Mouse (Mus musculus) megakaryocyte, embryonic 14.5 days (primary cell): ENCODE results near the gene Ctsw. TPM values are rescaled to one million over a fixed set of nuclear protein-coding genes. Genes with fewer than 3 reads are reported as not detected.
A peak's percentile ranks its signal among the peaks of the same experiment; 100 is the strongest.
"Not testable (repeated sequence)": the region's sequence is repeated elsewhere in the genome, so short reads cannot be mapped to it uniquely, and the experiment has no call there.

Experiments used
- H3K27me3 ChIP-seq: replicated peaks from 2 replicates; pipeline ENCODE3; 2012; ENCODE audit warnings: inconsistent platforms
- H3K36me3 ChIP-seq: replicated peaks from 2 replicates; pipeline ENCODE3; 2012; ENCODE audit warnings: low read length, inconsistent platforms, mixed read lengths
- H3K4me1 ChIP-seq: 2 replicates; pipeline ENCODE4 v1.6.1; 2012; ENCODE audit warnings: inconsistent platforms
- H3K4me3 ChIP-seq: replicated peaks from 2 replicates; pipeline ENCODE3; 2012; ENCODE audit warnings: moderate library complexity, mild to moderate bottlenecking, inconsistent platforms
- H3K9me3 ChIP-seq: 2 replicates; pipeline ENCODE4 v1.6.1; 2012; ENCODE audit warnings: inconsistent platforms
- FLI1 ChIP-seq: IDR thresholded peaks from 2 replicates; pipeline ENCODE4 v1.6.1; 2012; ENCODE audit warnings: low read length, inconsistent platforms, mixed read lengths
- GATA1 ChIP-seq: IDR thresholded peaks from 3 replicates; pipeline ENCODE4 v1.6.1; 2012; ENCODE audit warnings: mixed read lengths, low read length, inconsistent platforms, borderline replicate concordance
- polyA plus RNA-seq: library from polyadenylated mRNA; stranded (reverse); fragments of >175 nt; gene quantifications from 2 replicates; pipeline ENCODE4 v1.2.3, GENCODE M21; 2012; ENCODE audit warnings: low replicate concordance; ENCODE audit not compliant: insufficient read depth

The Ctsw gene
- polyA plus RNA-seq, 1 experiment, result not detected

DNA sequence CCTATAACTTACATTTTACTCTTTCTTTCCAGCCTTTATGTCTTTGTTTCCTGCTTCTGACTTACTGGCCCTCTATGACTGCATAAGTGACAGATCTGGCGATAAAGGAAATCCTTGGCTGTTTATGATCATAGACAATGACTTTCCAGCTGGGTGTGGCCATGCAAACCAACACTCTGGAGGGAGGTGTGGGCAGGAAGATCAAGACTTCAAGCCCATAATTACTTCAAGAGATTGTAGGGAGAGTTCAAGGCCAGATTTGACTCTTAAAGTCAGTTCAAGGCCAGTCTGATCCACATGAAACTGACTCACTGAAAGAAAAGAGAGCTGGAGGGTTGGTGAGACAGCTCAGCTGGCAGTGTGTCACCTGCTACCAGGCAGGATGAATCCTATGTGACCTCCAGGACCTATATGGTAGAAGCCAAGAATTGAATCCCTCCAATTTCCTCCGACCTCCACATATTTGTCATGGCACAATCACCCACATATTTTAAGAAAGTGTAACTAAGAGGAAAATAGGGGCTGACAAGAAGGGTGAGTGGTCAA lies 32.1 kb upstream of the Ctsw start:
- H3K4me3 ChIP-seq, result no peak overlapping the region
- peaks cover 77% of the 10 kb centered on the region for H3K36me3 ChIP-seq
- H3K27me3 ChIP-seq, result no peaks in the 10 kb centered on the region
- TF ChIP-seq GATA1 (no peak), FLI1 (no peak)
- no peaks in the 10 kb centered on the region for H3K9me3 ChIP-seq
- peaks cover 25% of the 10 kb centered on the region for H3K4me1 ChIP-seq

DNA sequence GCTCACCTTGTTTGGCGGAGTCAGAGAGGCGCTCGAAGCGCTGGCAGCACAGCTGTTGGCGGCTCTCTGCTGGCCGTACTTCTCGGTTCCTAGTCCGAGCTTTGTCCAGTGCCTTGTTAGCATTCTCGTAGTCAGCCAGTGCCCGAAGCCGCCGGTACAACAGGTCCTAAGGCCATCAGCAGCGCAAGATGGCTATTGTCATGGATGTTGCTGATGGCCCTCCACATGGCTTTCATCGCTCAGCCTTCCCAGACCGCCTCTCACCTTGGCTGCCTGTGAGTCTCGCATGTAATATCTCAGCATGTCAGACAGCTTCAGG lies 27.7 kb upstream of the Ctsw start:
- no peak overlapping the region for H3K4me3 ChIP-seq
- no peaks in the 10 kb centered on the region for H3K27me3 ChIP-seq
- no peaks in the 10 kb centered on the region for H3K9me3 ChIP-seq
- TF ChIP-seq FLI1 (no peak), GATA1 (no peak)
- peaks cover 52% of the 10 kb centered on the region for H3K4me1 ChIP-seq
- H3K36me3 ChIP-seq, result peaks cover 83% of the 10 kb centered on the region

DNA sequence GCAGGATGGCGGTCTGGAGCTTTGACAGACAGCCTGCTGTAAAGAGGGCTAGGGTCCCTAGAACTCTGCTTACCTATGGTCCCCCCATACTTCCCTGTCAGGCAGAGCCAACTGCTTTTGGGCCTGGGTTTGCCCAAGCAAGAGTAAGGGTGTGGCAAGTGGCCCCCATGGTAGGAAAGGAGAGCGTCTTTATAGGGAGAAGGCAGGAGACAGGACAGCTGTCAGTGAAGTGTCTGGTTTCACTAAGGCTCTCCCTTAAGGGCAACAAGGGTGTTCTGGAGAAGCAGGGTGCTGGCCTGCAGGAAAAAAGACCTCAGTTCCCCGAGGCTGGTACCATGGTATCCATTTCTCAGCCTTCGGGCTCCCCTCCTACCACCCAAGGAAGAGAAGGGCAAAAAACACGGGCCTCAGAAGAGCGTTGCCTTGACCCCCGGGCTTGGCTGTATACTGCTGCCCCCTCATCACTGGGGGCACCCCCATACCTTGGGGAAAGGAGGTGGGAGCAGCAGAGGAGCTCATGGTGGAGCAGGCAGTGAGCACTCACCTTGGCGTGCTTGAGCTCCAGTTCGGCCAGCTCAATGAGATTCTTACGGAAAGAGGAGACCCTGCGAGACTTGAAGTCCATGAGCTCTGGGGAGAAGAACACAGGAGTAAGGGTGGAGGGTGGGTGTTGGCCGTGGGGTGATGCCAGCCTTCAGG lies 27.2 kb upstream of the Ctsw start:
- Histone ChIP-seq H3K27me3 (no peaks in the 10 kb centered on the region), H3K36me3 (peaks cover 79% of the 10 kb centered on the region), H3K4me1 (peaks cover 49% of the 10 kb centered on the region), H3K4me3 (no peak overlapping the region), H3K9me3 (no peaks in the 10 kb centered on the region)
- TF ChIP-seq GATA1, result no peak
- TF ChIP-seq FLI1, result no peak

GRCm38 (mm10) chr19:5494314-5494713 lies 26.0 kb upstream of the Ctsw start:
- no peak for TF ChIP-seq GATA1
- no peak for TF ChIP-seq FLI1
- Histone ChIP-seq H3K9me3 (no peaks in the 10 kb centered on the region), H3K4me1 (peaks cover 46% of the 10 kb centered on the region), H3K36me3 (peaks cover 71% of the 10 kb centered on the region), H3K27me3 (no peaks in the 10 kb centered on the region), H3K4me3 (no peak overlapping the region)

DNA sequence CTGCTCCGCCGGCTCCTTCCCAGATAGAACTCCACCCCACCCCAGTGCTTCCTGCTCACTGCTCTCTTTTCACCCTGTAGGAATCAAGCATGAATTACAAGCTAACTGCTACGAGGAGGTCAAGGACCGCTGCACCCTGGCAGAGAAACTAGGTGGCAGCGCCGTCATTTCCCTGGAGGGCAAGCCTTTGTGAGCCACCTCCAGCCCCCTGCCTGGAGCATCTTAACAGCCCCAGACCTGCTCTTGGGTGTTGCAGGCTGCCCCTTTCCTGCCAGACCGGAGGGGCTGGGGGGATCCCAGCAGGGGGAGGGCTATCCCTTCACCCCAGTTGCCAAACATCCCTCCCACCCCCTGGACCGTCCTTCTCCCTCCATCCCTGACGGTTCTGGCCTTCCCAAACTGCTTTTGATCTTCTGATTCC lies 25.0 kb upstream of the Ctsw start:
- not testable (repeated sequence) for H3K27me3 ChIP-seq, H3K4me3 ChIP-seq, H3K9me3 ChIP-seq
- Histone ChIP-seq H3K4me1 (peaks cover 56% of the 10 kb centered on the region), H3K36me3 (peaks cover 63% of the 10 kb centered on the region)

DNA sequence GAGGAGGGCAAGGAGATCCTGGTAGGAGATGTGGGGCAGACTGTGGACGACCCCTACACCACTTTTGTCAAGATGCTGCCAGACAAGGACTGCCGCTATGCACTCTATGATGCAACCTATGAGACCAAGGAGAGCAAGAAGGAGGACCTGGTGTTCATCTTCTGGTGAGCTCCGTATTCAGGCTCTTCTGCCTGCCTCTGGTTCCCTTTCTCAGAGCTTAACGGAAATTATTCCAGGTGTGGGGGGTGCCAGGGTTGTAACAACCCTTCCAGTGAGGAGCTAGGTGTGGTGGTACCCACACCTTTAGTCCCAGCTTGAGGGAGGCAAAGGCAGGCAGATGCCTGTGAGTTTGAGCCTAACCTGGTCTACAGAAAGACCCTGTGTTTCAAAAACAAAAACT lies 24.3 kb upstream of the Ctsw start:
- Histone ChIP-seq H3K27me3 (no peaks in the 10 kb centered on the region), H3K4me3 (no peak overlapping the region), H3K4me1 (peaks cover 57% of the 10 kb centered on the region), H3K36me3 (peaks cover 57% of the 10 kb centered on the region), H3K9me3 (no peaks in the 10 kb centered on the region)
- TF ChIP-seq GATA1 (no peak), FLI1 (no peak)

DNA sequence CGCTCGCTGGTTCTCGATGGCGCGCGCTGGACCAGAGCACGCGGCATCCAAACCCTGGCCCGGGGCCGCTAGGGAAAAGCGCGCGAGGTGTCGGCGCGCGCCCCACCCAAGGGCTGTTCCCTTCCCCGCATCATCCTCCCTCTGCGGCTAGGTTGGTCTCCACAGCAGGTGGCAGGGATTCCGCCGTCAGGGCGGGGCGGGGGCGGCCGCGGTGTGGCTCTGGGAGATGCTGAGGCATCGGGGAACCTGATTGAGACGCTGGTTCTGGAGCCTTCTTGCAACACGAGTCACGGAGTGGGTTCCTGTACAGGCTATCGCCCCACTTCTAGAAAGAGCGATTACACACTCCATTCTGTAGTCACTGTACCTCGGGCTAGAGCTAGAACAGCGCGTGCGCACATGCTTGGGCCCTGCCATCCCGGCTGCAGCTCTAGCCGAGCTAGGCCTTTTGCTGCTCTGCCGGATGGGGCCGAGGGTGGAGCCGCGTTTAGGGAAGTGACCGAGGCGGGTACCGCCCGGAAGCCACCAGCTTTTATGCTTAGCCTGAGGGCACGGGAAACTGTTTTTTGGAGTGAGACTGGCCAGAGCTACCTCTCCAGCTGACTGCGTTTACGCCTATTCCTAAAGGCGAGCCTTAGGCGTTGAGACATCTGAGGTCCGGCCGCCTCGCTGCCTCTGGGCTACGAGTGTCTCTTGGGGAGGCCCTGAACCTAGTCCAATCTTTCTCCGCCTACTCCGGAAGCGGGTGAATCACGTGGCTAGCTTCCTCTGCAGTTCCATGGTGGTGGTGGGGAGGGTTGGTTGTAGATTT lies 22.8 kb upstream of the Ctsw start:
- TF ChIP-seq GATA1, result no peak
- no peak; the same call in 1 of the 2 replicates for TF ChIP-seq FLI1
- peak overlapping the region; percentile 97 for H3K4me3 ChIP-seq
- peaks cover 62% of the 10 kb centered on the region for H3K4me1 ChIP-seq
- no peaks in the 10 kb centered on the region for H3K9me3 ChIP-seq
- H3K27me3 ChIP-seq, result no peaks in the 10 kb centered on the region
- peaks cover 51% of the 10 kb centered on the region for H3K36me3 ChIP-seq

DNA sequence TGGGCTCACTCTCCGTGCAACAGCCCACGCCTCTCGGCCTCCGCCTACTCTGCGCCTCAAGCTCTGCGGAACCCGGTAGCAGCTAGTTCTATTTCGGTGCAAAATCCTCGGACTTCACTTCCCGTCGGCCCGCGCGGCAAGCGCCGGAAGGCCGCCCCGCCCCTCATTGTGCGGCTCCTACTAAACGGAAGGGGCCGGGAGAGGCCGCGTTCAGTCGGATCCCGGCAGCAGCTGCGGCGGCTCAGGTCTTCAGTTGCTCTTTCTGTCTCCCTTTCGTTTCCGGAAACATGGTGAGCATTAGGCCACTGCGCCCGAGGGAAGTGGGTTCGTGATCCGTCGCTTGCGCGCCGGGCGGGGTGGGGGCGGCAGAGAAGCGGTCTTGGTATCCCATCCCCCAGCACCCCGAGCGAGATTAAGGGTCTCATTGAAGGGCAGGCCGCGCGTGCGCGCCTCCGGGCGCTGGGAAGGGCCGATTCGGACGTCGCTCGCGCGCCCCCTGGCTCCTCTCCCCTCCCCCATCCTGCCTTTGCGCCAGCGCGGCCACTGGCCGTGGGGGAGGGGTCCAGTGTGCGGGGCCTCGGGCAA lies 22.1 kb upstream of the Ctsw start, which contains the start of gene Cfl1:
Cfl1 (plus strand) TSS at position 143 of the 585 bp plus-strand sequence.
- H3K4me3 ChIP-seq, result peak within 1 kb of the TSS; percentile 97
- TF ChIP-seq GATA1 (no peak), FLI1 (peak; percentile 68; the same call in 1 of the 2 replicates)
- peaks cover 65% of the 10 kb centered on the region for H3K4me1 ChIP-seq
- peaks cover 51% of the 10 kb centered on the region for H3K36me3 ChIP-seq
- no peaks in the 10 kb centered on the region for H3K27me3 ChIP-seq
- no peaks in the 10 kb centered on the region for H3K9me3 ChIP-seq

GRCm38 (mm10) chr19:5489721-5490120 lies 21.4 kb upstream of the Ctsw start:
- not testable (repeated sequence) for H3K9me3 ChIP-seq, H3K27me3 ChIP-seq
- peak overlapping the region; percentile 97 for H3K4me3 ChIP-seq
- H3K4me1 ChIP-seq, result peaks cover 71% of the 10 kb centered on the region
- H3K36me3 ChIP-seq, result peaks cover 52% of the 10 kb centered on the region
